Mouse (Mus musculus) activated CD4-positive, CD25-positive, alpha-beta regulatory T cell, adult 4 months (primary cell): Measurements from ENCODE around the gene Kcng3. TPM values are rescaled to one million over a fixed set of nuclear protein-coding genes. Genes with fewer than 3 reads are reported as not detected.

Source experiments
- ATAC-seq: one replicate; pipeline ENCODE4 v1.8.0; 2017
- polyA plus RNA-seq, 2 experiments: library from polyadenylated mRNA; unstranded; fragments of 100-300 nt; shearing (Covaris generic); gene quantifications; one replicate each; pipeline ENCODE4 v1.2.1; 2017

Gene Kcng3
- polyA plus RNA-seq, 2 experiments from 2014 or later: 0.13 TPM; not detected in 1

- ATAC-seq: no peak
Measured at GRCm38 (mm10) chr17:83554997-83555396, 76.7 kb downstream of the Kcng3 start.

- peak; percentile 37 for ATAC-seq
Measured at GRCm38 (mm10) chr17:83548501-83549233, 83.0 kb downstream of the Kcng3 start.

DNA sequence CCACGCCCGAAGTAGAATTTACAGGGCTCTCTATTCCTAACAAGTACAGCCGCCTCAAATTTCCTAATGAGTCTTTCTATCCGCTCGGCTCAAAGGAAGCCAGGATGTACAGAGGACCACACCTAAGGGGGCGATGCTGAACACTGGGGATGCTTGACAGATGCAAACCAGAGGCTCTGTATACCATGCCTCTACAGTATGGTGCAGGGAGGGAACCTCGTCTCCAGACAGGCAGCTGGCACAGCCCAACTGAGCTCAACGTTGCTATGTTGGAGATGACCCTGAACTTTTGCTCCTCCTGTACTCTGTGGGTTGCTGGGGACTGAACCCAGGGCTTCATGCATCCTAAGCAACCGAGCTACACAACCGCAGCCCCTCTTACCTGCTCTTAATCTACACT, 84.5 kb downstream of the Kcng3 start:
- no peak for ATAC-seq

GRCm38 (mm10) chr17:83545756-83546742, 85.6 kb downstream of the Kcng3 start:
- peak; percentile 34 for ATAC-seq

- ATAC-seq: peak; percentile 34
Measured at GRCm38 (mm10) chr17:83545259-83545658, 86.4 kb downstream of the Kcng3 start.

DNA sequence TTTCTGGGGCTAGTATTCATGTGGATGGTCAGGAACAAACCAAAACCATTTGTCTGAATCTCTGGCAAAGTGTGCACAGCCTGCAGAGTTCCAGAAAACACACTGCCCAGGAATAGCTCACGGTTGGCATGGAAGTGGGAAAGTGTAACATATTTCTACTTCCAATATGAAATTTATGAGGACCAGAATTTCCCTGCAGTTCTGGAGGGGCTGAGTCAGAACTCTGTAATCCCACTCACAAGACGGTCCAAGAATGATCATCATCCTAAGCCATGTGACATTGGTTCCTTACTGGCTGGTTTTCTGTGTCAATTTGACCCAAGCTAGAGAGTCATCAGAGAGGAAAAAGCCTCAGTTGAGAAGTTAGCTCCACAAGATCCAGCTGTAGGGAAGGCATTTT, 89.3 kb downstream of the Kcng3 start:
- no peak for ATAC-seq

GRCm38 (mm10) chr17:83539262-83540037, 92.2 kb downstream of the Kcng3 start:
- ATAC-seq: no peak

DNA sequence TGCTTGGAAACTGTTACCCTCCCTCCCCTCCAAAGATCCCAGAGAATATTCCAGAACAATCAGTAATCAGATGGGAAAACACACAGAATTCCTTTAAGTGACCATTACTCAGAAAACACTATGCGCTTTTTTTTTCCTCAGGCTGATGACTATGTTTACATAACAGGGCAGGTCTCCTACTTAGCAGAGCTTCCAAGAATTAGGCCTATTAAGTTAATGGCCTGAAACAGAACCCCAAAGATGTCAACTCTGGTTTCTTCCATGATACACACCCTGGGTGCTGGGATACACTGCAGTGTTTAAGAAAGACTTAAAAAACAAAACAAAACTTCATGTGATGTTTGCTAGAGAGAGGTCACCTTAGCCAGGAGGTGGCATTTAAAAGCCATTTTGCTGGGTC, 93.0 kb downstream of the Kcng3 start:
- no peak for ATAC-seq

DNA sequence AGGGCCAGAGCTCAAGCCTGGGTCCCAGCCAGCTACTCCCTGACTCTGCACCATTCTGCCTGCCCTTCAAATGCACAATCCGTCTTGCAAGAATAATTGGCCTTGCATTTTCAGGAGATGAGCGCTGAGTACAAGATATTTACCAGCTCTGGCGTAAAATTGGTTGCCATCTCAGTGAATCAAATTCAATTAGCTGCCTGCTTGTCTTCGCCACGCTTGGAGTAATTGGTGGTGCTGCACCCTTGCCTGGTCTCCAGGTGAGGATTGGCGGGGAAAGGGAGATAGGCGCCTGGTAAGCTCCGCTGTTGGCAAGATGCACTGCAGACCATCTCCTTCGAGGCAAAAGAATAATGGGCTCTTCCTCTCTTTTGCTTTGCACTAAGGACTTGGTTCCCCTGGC, 93.6 kb downstream of the Kcng3 start:
- ATAC-seq: no peak

Other genes with a start within 250 kb of the Kcng3 start
- 100 to 1,000 TPM; 513 to 559 TPM for gene Cox7a2l, start 114.6 kb downstream of the Kcng3 start, polyA plus RNA-seq
- 10 to 100 TPM; 73.0 to 86.2 TPM for gene Mta3, start 74.3 kb upstream of the Kcng3 start, polyA plus RNA-seq
- 1 to 10 TPM; 1.3 to 3.2 TPM for gene Haao, start 216.1 kb upstream of the Kcng3 start, polyA plus RNA-seq